Mouse (Mus musculus) forebrain, embryonic 15.5 days (tissue): ENCODE measurements at regions not wholly inside any gene's neighbourhood (a gene's known extent, or its start where the extent isn't known, plus 50 kb on each side); places are given as distances from the start of the nearest gene placed in this dataset.
A peak's percentile ranks its signal among the peaks of the same experiment; 100 is the strongest.

Experiments
- ATAC-seq: fragments of 200-750 bp; cut with Nextera tagmentation; replicated peaks from 2 replicates; pipeline ENCODE4 v1.8.0; 2017; ENCODE audit warnings: mild to moderate bottlenecking, moderate TSS enrichment, moderate library complexity
- H3K27ac ChIP-seq: fragments of 300-500 bp; sonication (generic); replicated peaks from 2 replicates; pipeline ENCODE4 v1.5.1; 2015; ENCODE audit warnings: mild to moderate bottlenecking, inconsistent platforms
- H3K27me3 ChIP-seq: fragments of 300-500 bp; sonication (generic); 2 replicates; pipeline ENCODE4 v1.6.1; 2015; ENCODE audit warnings: inconsistent platforms
- H3K36me3 ChIP-seq: fragments of 300-500 bp; sonication (generic); 2 replicates; pipeline ENCODE4 v1.6.1; 2015; ENCODE audit warnings: mild to moderate bottlenecking, inconsistent platforms
- H3K4me1 ChIP-seq: fragments of 300-500 bp; sonication (generic); 2 replicates; pipeline ENCODE4 v1.6.1; 2015; ENCODE audit warnings: inconsistent platforms
- H3K4me2 ChIP-seq: fragments of 300-500 bp; sonication (generic); replicated peaks from 2 replicates; pipeline ENCODE4 v1.6.1; 2015; ENCODE audit warnings: mild to moderate bottlenecking, inconsistent platforms
- H3K4me3 ChIP-seq: fragments of 300-500 bp; sonication (generic); 2 replicates; pipeline ENCODE4 v1.5.1; 2015; ENCODE audit warnings: mild to moderate bottlenecking, inconsistent platforms
- H3K9ac ChIP-seq: fragments of 300-500 bp; sonication (generic); replicated peaks from 2 replicates; pipeline ENCODE4 v1.6.1; 2015; ENCODE audit warnings: mild to moderate bottlenecking, inconsistent platforms
- H3K9me3 ChIP-seq: fragments of 300-500 bp; sonication (generic); 2 replicates; pipeline ENCODE4 v1.6.1; 2016; ENCODE audit warnings: inconsistent platforms
- WGBS: fragments of 180-500 bp; shearing (Covaris S2); methylation state at CpG from one replicate; pipeline ENCODE4 v1.1.7; 2015; ENCODE audit warnings: mixed read lengths; 5-methylcytosine and 5-hydroxymethylcytosine counted together

DNA sequence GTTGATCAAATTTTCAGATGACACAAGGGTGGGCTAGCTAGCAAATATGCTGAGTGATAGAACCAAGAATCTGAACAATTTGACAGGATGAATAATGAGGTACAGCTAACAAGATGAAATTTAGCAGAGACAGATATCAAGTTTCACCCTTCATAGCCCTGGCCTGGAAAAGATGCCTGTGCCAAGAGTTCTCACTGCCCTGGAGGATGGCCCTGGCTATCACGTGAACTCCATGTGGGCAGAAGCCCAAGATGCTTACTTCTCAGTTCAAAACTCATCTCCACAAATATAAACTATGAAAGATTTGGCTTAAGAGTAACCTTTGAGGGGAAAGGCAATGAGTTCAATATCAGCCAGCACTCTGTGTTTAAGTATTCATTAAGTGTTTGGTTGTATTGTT, 306.9 kb upstream of the Apob start:
- Histone ChIP-seq H3K4me1 (no peaks in the 10 kb centered on the region), H3K27ac (no peak overlapping the region), H3K27me3 (no peaks in the 10 kb centered on the region), H3K9me3 (no peaks in the 10 kb centered on the region), H3K9ac (no peak overlapping the region), H3K4me2 (no peak overlapping the region), H3K36me3 (no peaks in the 10 kb centered on the region), H3K4me3 (no peak overlapping the region)
- 65% methylated on average over 1 of the region's 1 CpGs for WGBS
- ATAC-seq = no peak

DNA sequence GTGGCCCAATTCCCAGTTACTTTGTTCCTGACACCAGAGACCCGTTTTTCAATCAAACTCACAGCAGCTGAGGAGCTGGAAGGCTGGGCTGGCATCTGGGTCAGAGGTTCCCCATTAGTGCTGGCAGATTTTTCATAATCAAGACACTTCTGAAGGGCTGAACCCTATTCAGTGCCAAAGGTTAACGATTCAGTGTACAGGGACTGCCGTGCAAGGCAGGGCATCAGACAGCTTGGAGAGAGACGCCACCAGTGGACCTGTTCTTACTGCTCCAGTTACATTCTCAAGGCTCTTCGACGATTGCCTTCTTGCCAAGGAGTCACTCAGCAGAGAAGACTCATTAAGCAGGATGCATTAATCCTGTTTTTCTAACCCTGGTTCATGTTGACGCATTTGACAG, 285.5 kb upstream of the Apob start:
- Histone ChIP-seq H3K27me3 (no peaks in the 10 kb centered on the region), H3K9me3 (no peaks in the 10 kb centered on the region), H3K4me2 (no peak overlapping the region), H3K9ac (no peak overlapping the region), H3K27ac (no peak overlapping the region), H3K4me3 (no peak overlapping the region), H3K36me3 (no peaks in the 10 kb centered on the region), H3K4me1 (no peaks in the 10 kb centered on the region)
- WGBS = 32% methylated on average over 7 of the region's 7 CpGs
- ATAC-seq = no peak

DNA sequence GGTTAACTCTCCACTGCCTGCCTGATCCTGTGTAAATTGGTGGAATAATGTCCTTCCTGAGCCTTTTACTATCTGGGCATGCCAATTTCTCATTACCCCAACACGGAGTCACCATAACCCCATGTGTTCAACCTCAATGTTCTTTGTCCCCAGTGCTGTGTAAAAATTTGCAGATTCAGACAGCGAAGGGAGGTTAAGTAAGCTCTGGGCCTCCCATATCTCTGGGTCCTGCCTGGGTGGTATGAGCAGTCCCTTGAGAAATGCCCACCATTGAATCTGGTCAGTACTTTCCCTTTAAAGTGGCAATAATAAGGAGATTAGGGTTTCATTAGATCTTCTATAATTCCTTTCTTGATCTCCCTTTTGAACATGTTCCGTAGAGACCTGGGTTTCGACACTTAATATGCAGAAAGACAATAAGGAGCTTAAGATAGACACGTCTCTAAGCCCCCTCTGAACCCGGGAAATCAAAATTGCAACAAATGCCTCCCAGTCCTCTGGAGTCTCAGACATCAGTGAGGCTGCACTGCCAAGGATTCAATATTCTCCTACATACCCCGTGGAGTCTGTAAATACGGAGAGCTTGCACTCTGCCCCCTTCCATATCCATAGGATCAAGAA, 279.0 kb upstream of the Apob start:
- Histone ChIP-seq H3K9ac (no peak overlapping the region), H3K9me3 (no peaks in the 10 kb centered on the region), H3K27ac (no peak overlapping the region), H3K36me3 (no peaks in the 10 kb centered on the region), H3K4me1 (no peaks in the 10 kb centered on the region), H3K4me3 (no peak overlapping the region), H3K27me3 (no peaks in the 10 kb centered on the region), H3K4me2 (no peak overlapping the region)
- 27% methylated on average over 8 of the region's 8 CpGs for WGBS
- peak; percentile 32; the same call in 1 of the 2 replicates for ATAC-seq

DNA sequence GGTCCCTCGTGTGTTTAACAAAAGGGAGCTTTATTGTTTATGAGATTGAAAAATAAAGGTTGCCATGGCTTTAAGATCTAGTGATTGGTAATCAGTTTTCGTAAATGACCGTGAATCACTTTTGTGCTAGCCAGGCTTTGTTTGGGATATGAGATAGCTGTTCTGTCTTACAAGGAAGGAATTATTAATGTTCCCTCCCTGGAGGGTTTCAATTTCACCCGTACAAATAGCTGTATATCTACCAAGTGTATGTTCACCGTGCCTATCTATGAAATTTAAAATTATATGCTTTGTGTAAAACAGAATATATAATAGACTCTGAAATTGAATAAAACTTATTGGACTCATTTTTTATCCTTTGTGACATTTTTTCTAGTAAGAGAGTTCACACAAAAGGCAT, 268.3 kb upstream of the Apob start:
- no peaks in the 10 kb centered on the region for H3K36me3 ChIP-seq
- no peaks in the 10 kb centered on the region for H3K9me3 ChIP-seq
- WGBS = 41% methylated on average over 5 of the region's 5 CpGs
- no peak overlapping the region for H3K9ac ChIP-seq
- H3K4me3 ChIP-seq = no peak overlapping the region
- H3K4me2 ChIP-seq = no peak overlapping the region
- no peaks in the 10 kb centered on the region for H3K4me1 ChIP-seq
- H3K27me3 ChIP-seq = no peaks in the 10 kb centered on the region
- H3K27ac ChIP-seq = no peak overlapping the region
- no peak for ATAC-seq

DNA sequence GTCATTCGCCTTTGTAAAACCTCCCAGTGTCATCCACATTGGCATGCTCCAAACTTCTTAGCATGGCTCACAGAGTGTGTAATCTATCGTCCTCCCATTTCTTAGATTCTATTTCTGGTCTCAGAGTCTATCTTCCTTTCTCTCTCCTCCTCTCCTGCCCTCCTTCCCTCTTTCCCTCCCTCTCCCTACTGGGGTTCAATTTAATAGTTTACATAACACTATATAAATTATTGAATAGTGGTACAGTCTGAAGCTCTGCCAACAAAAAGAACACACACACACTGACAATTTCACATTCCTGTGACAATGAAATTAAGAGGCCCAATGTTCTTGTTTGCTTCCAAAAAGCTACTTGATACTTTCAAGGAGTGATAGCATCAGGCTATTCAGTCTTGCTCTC, 267.6 kb upstream of the Apob start:
- H3K27ac ChIP-seq = no peak overlapping the region
- H3K4me2 ChIP-seq = no peak overlapping the region
- H3K9me3 ChIP-seq = no peaks in the 10 kb centered on the region
- no peak overlapping the region for H3K4me3 ChIP-seq
- 73% methylated on average over 2 of the region's 2 CpGs for WGBS
- no peak for ATAC-seq
- no peak overlapping the region for H3K9ac ChIP-seq
- no peaks in the 10 kb centered on the region for H3K36me3 ChIP-seq
- no peaks in the 10 kb centered on the region for H3K27me3 ChIP-seq
- no peaks in the 10 kb centered on the region for H3K4me1 ChIP-seq

DNA sequence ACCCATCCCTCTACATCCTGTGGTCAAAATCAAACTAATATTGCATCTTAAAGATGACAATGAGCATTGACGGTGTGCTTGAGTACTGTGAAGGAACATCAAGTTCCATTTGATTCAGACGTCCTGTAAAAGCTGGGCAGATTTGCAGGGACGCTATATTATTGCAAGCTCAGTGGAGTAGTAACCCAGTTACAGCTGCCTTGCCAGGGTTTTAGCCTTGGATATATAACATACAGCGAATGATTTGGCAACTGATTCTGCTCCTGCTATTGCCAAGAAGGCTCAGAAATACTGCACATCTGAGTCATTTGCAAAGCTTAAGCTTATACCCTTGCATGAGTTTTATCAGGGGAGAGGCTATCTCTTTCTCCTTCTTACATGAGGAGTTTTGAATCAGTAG, 262.4 kb upstream of the Apob start:
- H3K9ac ChIP-seq = no peak overlapping the region
- no peaks in the 10 kb centered on the region for H3K36me3 ChIP-seq
- 89% methylated on average over 4 of the region's 4 CpGs for WGBS
- no peak for ATAC-seq
- no peaks in the 10 kb centered on the region for H3K9me3 ChIP-seq
- no peak overlapping the region for H3K4me3 ChIP-seq
- H3K27me3 ChIP-seq = no peaks in the 10 kb centered on the region
- no peaks in the 10 kb centered on the region for H3K4me1 ChIP-seq
- no peak overlapping the region for H3K4me2 ChIP-seq
- H3K27ac ChIP-seq = no peak overlapping the region

DNA sequence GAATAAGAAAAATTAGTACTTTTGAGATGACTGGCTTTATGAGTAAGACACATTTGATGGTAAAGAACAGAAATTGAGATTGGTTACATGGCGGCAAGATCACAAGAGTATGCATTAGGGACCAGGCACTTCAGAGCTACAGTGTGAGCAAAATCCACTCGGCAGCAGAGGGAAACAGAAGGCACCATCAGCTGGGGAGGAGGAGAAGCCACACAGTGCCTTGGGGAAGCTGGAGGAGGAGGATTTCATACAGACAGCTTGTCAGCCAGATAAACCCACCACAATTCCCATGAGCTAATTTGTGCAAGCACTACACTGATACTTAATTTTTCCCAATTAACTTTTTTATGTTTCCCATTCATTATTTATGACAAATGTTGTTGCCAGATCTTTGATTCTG, 258.9 kb upstream of the Apob start:
- H3K4me2 ChIP-seq = no peak overlapping the region
- no peak for ATAC-seq
- H3K4me3 ChIP-seq = no peak overlapping the region
- 59% methylated on average over 2 of the region's 2 CpGs for WGBS
- H3K9me3 ChIP-seq = no peaks in the 10 kb centered on the region
- no peak overlapping the region for H3K27ac ChIP-seq
- no peaks in the 10 kb centered on the region for H3K4me1 ChIP-seq
- no peak overlapping the region for H3K9ac ChIP-seq
- H3K27me3 ChIP-seq = no peaks in the 10 kb centered on the region
- H3K36me3 ChIP-seq = no peaks in the 10 kb centered on the region

DNA sequence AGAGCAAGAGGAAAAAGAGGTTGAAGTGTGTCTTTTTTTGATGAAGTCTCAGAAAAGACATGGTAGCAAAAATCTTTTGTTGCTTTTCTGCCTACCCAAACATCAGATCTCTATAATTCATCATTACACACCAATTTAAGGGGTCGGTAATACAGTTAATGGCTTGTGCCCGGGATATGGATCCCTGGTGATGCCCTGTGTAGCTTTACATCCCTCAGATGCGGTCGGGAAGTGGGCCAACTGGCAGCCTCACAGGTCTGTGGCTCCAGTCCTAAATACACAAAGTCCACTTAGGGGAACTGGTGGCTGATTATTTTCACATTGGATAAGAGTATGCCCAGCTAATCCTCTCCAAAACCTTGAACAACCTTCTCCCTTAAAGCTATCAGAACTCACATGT, 258.4 kb upstream of the Apob start:
- H3K27ac ChIP-seq = no peak overlapping the region
- H3K36me3 ChIP-seq = no peaks in the 10 kb centered on the region
- no peak overlapping the region for H3K4me2 ChIP-seq
- no peaks in the 10 kb centered on the region for H3K4me1 ChIP-seq
- H3K9me3 ChIP-seq = no peaks in the 10 kb centered on the region
- H3K27me3 ChIP-seq = no peaks in the 10 kb centered on the region
- no peak overlapping the region for H3K9ac ChIP-seq
- WGBS = 83% methylated on average over 4 of the region's 4 CpGs
- no peak overlapping the region for H3K4me3 ChIP-seq
- no peak for ATAC-seq

DNA sequence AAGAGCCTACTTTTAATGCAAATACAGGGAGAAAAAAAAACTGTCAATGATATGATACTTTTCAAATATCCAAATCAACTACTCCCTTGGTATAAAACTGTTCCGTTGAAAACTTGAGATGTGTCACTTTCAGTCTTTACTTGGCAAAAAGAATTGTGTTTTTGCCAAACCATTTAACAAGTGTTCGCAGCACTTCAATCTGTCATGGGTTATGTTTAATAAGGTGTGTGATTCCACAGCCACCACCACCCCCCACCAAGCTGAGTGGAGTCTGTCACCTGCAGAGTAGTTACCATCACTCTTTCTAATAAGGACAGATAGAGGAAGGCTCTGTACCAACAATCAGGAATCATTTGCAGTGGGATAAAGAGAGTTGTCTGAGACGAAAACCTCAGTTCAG, 252.5 kb upstream of the Apob start:
- Histone ChIP-seq H3K4me2 (no peak overlapping the region), H3K36me3 (no peaks in the 10 kb centered on the region), H3K4me1 (no peaks in the 10 kb centered on the region), H3K27ac (no peak overlapping the region), H3K9me3 (no peaks in the 10 kb centered on the region), H3K9ac (no peak overlapping the region), H3K4me3 (no peak overlapping the region), H3K27me3 (no peaks in the 10 kb centered on the region)
- ATAC-seq = no peak
- WGBS = 56% methylated on average over 3 of the region's 3 CpGs

DNA sequence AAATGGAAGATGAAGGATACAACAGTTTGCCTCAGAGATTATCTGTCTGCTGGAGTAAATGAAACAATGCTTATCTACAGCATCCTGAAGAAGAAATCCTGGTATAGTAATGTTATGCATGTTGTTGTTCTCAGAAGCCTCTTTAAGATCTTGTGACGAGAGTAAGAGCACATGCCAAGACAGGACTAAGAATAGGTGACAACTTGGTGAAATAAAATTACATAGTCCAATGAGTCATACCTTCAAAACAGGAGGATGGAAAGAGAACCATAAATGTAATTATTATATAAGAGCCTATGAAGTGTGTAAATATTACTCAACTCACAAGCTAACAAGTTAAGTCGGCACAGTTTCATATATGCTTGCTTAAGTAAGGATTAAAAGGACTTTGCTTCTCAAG, 239.4 kb upstream of the Apob start:
- Histone ChIP-seq H3K9ac (no peak overlapping the region), H3K9me3 (no peaks in the 10 kb centered on the region), H3K27me3 (no peaks in the 10 kb centered on the region), H3K4me3 (no peak overlapping the region), H3K36me3 (no peaks in the 10 kb centered on the region), H3K27ac (no peak overlapping the region), H3K4me1 (no peaks in the 10 kb centered on the region), H3K4me2 (no peak overlapping the region)
- WGBS = 86% methylated on average over 2 of the region's 2 CpGs
- ATAC-seq = no peak

DNA sequence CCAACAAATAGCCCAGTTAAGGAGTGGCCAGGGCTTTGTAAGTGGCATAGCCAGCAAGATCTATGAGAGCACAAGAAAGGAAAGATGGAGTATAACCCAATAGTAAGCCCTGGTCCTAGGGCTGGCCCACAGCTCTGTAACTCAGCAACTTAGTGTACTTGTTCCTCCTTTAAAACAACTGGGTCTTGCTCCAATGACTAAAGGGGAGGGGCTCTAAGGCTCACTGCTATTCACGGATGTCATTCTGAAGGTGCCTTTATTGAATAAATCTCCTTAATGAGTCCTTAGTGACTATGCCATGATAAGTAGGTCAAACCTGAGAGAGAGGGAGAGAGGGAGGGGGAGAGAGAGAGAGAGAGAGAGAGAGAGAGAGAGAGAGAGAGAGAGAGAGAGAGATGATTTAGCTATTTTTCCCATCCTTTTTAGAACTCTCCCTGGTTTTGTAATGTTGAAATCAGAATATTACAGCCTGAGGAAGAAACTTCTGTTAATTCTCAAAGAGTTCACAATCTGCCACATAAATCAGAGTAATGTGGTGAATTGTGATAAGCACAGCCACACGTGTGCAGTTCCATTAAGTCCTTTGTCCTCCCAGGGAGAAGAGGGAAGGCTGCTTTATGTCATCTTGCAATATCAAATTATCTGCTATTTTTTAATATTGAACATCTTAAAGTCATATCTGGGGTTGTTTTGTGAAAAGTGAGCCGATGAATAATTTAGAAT, 238.7 kb upstream of the Apob start:
- Histone ChIP-seq H3K27ac (no peak overlapping the region), H3K9ac (no peak overlapping the region)
- ATAC-seq = no peak

DNA sequence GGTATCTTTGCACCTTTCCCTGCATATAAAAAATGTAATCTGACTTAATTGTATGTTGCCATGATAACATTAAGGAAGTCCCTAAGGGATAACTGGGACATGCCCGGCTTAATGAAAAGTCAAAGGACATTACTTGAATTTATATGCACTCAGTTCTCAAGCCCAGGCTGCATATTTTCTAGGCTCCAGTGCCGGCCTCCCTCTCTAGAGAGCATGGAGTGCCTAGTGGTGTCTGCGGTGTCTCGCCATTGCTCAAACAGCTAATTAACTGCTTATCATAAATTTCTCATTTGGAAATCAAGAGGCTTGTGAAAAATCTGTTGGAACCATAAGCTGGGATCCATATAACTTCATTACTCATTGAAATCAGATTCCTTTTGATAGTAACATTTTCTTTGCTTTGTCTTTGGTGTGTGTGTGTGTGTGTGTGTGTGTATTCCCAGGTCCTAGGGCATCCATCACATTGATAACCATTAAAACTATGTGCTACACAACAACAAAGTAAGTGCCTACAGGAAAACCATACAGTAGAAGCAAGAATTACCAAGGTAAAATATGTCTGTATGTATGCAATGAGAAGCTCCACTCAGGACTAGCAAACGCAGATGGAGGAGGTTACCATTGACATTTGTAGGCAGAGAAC, 238.0 kb upstream of the Apob start:
- H3K4me1 ChIP-seq = no peaks in the 10 kb centered on the region
- no peaks in the 10 kb centered on the region for H3K36me3 ChIP-seq
- H3K9ac ChIP-seq = no peak overlapping the region
- ATAC-seq = no peak
- 77% methylated on average over 5 of the region's 5 CpGs for WGBS
- H3K4me3 ChIP-seq = no peak overlapping the region
- no peaks in the 10 kb centered on the region for H3K9me3 ChIP-seq
- H3K27me3 ChIP-seq = no peaks in the 10 kb centered on the region
- no peak overlapping the region for H3K27ac ChIP-seq
- H3K4me2 ChIP-seq = no peak overlapping the region

More for the DNA sequence above, 238.7 kb upstream of the Apob start:
- no peaks in the 10 kb centered on the region for H3K36me3 ChIP-seq
- H3K4me2 ChIP-seq = no peak overlapping the region
- H3K27me3 ChIP-seq = no peaks in the 10 kb centered on the region
- 56% methylated on average over 3 of the region's 3 CpGs for WGBS
- no peak overlapping the region for H3K4me3 ChIP-seq
- no peaks in the 10 kb centered on the region for H3K9me3 ChIP-seq
- no peaks in the 10 kb centered on the region for H3K4me1 ChIP-seq
